In genomic region chr15:77982195-77982939, GRCm38 (mm10) we compare ENCODE assay signal across 9 mouse cellular contexts. TPM values are rescaled to one million over a fixed set of nuclear protein-coding genes. Genes with fewer than 3 reads are reported as not detected.
A peak's percentile ranks its signal among the peaks of the same experiment; 100 is the strongest.
DNase-seq lines count a peak whose midpoint lies in the region; ATAC-seq and TF ChIP-seq lines count a peak whose summit lies in the region.
"Had no signal": no experiment of that assay in that cellular context is flagged by ENCODE, and none has a peak within 500 bp of the region (broad histone marks: within the 10 kb centered on the region; RNA-seq: fewer than 3 reads in every experiment).

No protein-coding gene starts in this region.

- H3K4me2 ChIP-seq in forebrain, embryonic 11.5 days (ENCODE audit: low read depth, low read length, severe bottlenecking): no peak overlapping the region
- no peak overlapping the region for H3K4me2 ChIP-seq in forebrain, embryonic 12.5 days
- H3K4me2 ChIP-seq: limb, embryonic 15.5 days had no signal

- in situ Hi-C loops in ES-E14 (cut with MboI; ENCODE audit: low sequenced_read_pairs in 2 of 2, unreplicated experiment in 2 of 2): no loop called here

- H3K9me3 ChIP-seq in forebrain, embryonic 11.5 days (ENCODE audit: control insufficient read depth, low read length): no peaks in the 10 kb centered on the region
- H3K9me3 ChIP-seq in forebrain, embryonic 12.5 days: no peaks in the 10 kb centered on the region
- no peaks in the 10 kb centered on the region for H3K9me3 ChIP-seq in ES-E14 (ENCODE audit: control insufficient read depth, insufficient read depth, low read depth, low read length)
- H3K9me3 ChIP-seq: limb, embryonic 15.5 days had no signal

- H3K9ac ChIP-seq in forebrain, embryonic 11.5 days (ENCODE audit: low read length): no peak overlapping the region; the same call in 1 of the 2 replicates
- H3K9ac ChIP-seq in forebrain, embryonic 12.5 days: no peak overlapping the region
- H3K9ac ChIP-seq in ES-E14 (ENCODE audit: insufficient read depth, low read depth, low read length, poor library complexity, severe bottlenecking): no peak overlapping the region
- H3K9ac ChIP-seq: limb, embryonic 15.5 days had no signal

- no peaks in the 10 kb centered on the region for H3K36me3 ChIP-seq in forebrain, embryonic 11.5 days (ENCODE audit: control insufficient read depth, insufficient read depth, low read length)
- no peaks in the 10 kb centered on the region for H3K36me3 ChIP-seq in forebrain, embryonic 12.5 days (replicated peaks)
- no peaks in the 10 kb centered on the region for H3K36me3 ChIP-seq in ES-E14 (ENCODE audit: control insufficient read depth, insufficient read depth, low read length, poor library complexity, severe bottlenecking)
- H3K36me3 ChIP-seq: limb, embryonic 15.5 days had no signal

- H3K4me3 ChIP-seq in forebrain, embryonic 11.5 days (ENCODE audit: low read depth, low read length): no peak overlapping the region
- no peak overlapping the region for H3K4me3 ChIP-seq in forebrain, embryonic 12.5 days (replicated peaks)
- H3K4me3 ChIP-seq in ES-E14 (ENCODE audit: insufficient read depth in 1 of 2, low read depth in 1 of 2, low read length in 2 of 2, poor library complexity in 1 of 2, severe bottlenecking in 1 of 2): no peak overlapping the region
- H3K4me3 ChIP-seq in layer of hippocampus, adult 2 months: no peak overlapping the region
- H3K4me3 ChIP-seq: limb, embryonic 15.5 days had no signal

- peak; percentile 83 for DNase-seq in forebrain, embryonic 11.5 days (ENCODE audit: low spot score)
- DNase-seq in ES-E14 (ENCODE audit: low read depth, low spot score): peak; percentile 63
- DNase-seq in layer of hippocampus, adult 2 months (ENCODE audit: low spot score in 2 of 2): peak; percentile 73 to 89
- DNase-seq in right cerebral cortex, postnatal 36 days (ENCODE audit: low spot score in 2 of 2): peak; percentile 50 to 64

- H3K4me1 ChIP-seq in forebrain, embryonic 11.5 days (replicated peaks; ENCODE audit: control insufficient read depth, insufficient read depth, low read length): no peaks in the 10 kb centered on the region
- no peaks in the 10 kb centered on the region for H3K4me1 ChIP-seq in forebrain, embryonic 12.5 days
- no peaks in the 10 kb centered on the region for H3K4me1 ChIP-seq in ES-E14 (ENCODE audit: control insufficient read depth in 2 of 2, insufficient read depth in 2 of 2, low read length in 2 of 2, poor library complexity in 1 of 2)

- no peak overlapping the region for H3K27ac ChIP-seq in forebrain, embryonic 11.5 days (ENCODE audit: low read depth, low read length)
- H3K27ac ChIP-seq in forebrain, embryonic 12.5 days: no peak overlapping the region
- H3K27ac ChIP-seq in ES-E14 (ENCODE audit: insufficient read depth, low read depth, low read length, poor library complexity, severe bottlenecking): no peak overlapping the region
- H3K27ac ChIP-seq in layer of hippocampus, adult 2 months: 0 out of 2 replicates have a peak overlapping the region, but pooled peaks have one; percentile 52
- H3K27ac ChIP-seq: limb, embryonic 15.5 days had no signal

- 0 out of 2 replicates have a peak, but pooled peaks have one; percentile 42 for ATAC-seq in forebrain, embryonic 11.5 days (replicated peaks; ENCODE audit: low FRiP score)
- ATAC-seq in forebrain, embryonic 12.5 days (ENCODE audit: low FRiP score): no peak
- peak; percentile 65; the same call in 1 of the 2 replicates for ATAC-seq in cerebellum, adult (ENCODE audit: insufficient number of reproducible peaks, low FRiP score, low TSS enrichment)
- ATAC-seq in frontal cortex, adult (ENCODE audit: low TSS enrichment): peak; percentile 35; the same call in 1 of the 2 replicates
- ATAC-seq in megakaryocyte progenitor cell, adult 5-6 weeks (replicated peaks; ENCODE audit: poor library complexity): peak; percentile 86

- peak; percentile 97 for TF ChIP-seq CTCF in layer of hippocampus, adult 2 months (conservative IDR thresholded peaks at IDR 0.05)

- H3K27me3 ChIP-seq in forebrain, embryonic 11.5 days (ENCODE audit: control insufficient read depth, insufficient read depth, low read length): no peaks in the 10 kb centered on the region; the same call in 1 of the 2 replicates
- H3K27me3 ChIP-seq in forebrain, embryonic 12.5 days: peaks cover 28% of the 10 kb centered on the region

- WGBS in forebrain, embryonic 11.5 days: 26% methylated on average over 18 of the region's 18 CpGs
- 27% methylated on average over 18 of the region's 18 CpGs for WGBS in forebrain, embryonic 12.5 days

TF ChIP-seq in ES-E14, 5 proteins besides CTCF, POLR2A, EP300 and RAD21:
- TF ChIP-seq CHD2 (IDR thresholded peaks at IDR 0.05; ENCODE audit: low read depth, low read length) (no peak), ZC3H11A (IDR thresholded peaks at IDR 0.05; ENCODE audit: borderline replicate concordance, low read depth, low read length) (peak; percentile 88)

RNA-seq across cellular contexts. Expression of gene Eif3d, which starts 11.8 kb away (rescaled TPM):
- 243 and 275 TPM in 2 replicates for polyA plus RNA-seq in forebrain, embryonic 11.5 days (2014; fragmentation: Nextera tagmentation; extraction: Ambion mirVana)
- 219 and 234 TPM in 2 replicates for polyA plus RNA-seq in forebrain, embryonic 12.5 days (2016; fragmentation: Nextera tagmentation; extraction: Ambion mirVana)
- 340 and 419 TPM in 2 replicates for total RNA-seq in ES-E14 (2012; rRNA removed)
- total RNA-seq in layer of hippocampus, adult 2 months (2021): 100 to 1,000 TPM in 1 of 2 experiments, 10 to 100 TPM in 1; 94.7 to 103 TPM
- 184 and 226 TPM in 2 replicates for total RNA-seq in megakaryocyte progenitor cell, adult 5-6 weeks (2015)
- total RNA-seq in megakaryocyte progenitor cell, adult 5-6 weeks (2017): 249 and 254 TPM in 2 replicates

RNA-seq across cellular contexts. Expression of gene Foxred2, which starts 25.8 kb away (rescaled TPM):
- polyA plus RNA-seq in forebrain, embryonic 11.5 days (2014; fragmentation: Nextera tagmentation; extraction: Ambion mirVana): 9.1 TPM in 2 replicates
- 7.5 and 8.3 TPM in 2 replicates for polyA plus RNA-seq in forebrain, embryonic 12.5 days (2016; fragmentation: Nextera tagmentation; extraction: Ambion mirVana)
- total RNA-seq in ES-E14 (2012; rRNA removed): 21.9 and 33.6 TPM in 2 replicates
- 10 to 100 TPM; 11.1 to 11.7 TPM for total RNA-seq in layer of hippocampus, adult 2 months (2021)
- 15.9 and 19.4 TPM in 2 replicates for total RNA-seq in megakaryocyte progenitor cell, adult 5-6 weeks (2015)
- total RNA-seq in megakaryocyte progenitor cell, adult 5-6 weeks (2017): 15.0 and 16.2 TPM in 2 replicates

RNA-seq across cellular contexts. Expression of gene Txn2, which starts 53.6 kb away (rescaled TPM):
- 232 and 267 TPM in 2 replicates for polyA plus RNA-seq in forebrain, embryonic 11.5 days (2014; fragmentation: Nextera tagmentation; extraction: Ambion mirVana)
- 203 and 210 TPM in 2 replicates for polyA plus RNA-seq in forebrain, embryonic 12.5 days (2016; fragmentation: Nextera tagmentation; extraction: Ambion mirVana)
- 90.3 and 91.1 TPM in 2 replicates for total RNA-seq in ES-E14 (2012; rRNA removed)
- total RNA-seq in layer of hippocampus, adult 2 months (2021): 100 to 1,000 TPM; 119 to 136 TPM
- 196 and 255 TPM in 2 replicates for total RNA-seq in megakaryocyte progenitor cell, adult 5-6 weeks (2015)
- total RNA-seq in megakaryocyte progenitor cell, adult 5-6 weeks (2017): 44.4 and 60.6 TPM in 2 replicates
